Mouse (Mus musculus) R1 (cell line): ENCODE data around the gene Rab5c.

ENCODE experiments used
- DNase-seq: peaks from one replicate; pipeline ENCODE4 v3.0.0-alpha.2; 2018; ENCODE audit warnings: low read depth, low spot score

The Rab5c gene

GRCm38 (mm10) chr11:100702081-100702851 lies 35.7 kb downstream of the Rab5c start:
- peak; percentile 87 for DNase-seq

- DNase-seq, result peak; percentile 79
These were observed 36.7 kb downstream of the Rab5c start for GRCm38 (mm10) chr11:100701301-100701700.

- no peak for DNase-seq
These were observed 37.3 kb downstream of the Rab5c start for GRCm38 (mm10) chr11:100700710-100701109.

- DNase-seq, result no peak
These were observed 40.1 kb downstream of the Rab5c start for GRCm38 (mm10) chr11:100697921-100698320.

GRCm38 (mm10) chr11:100694926-100695325 lies 43.1 kb downstream of the Rab5c start:
- peak; percentile 73 for DNase-seq

GRCm38 (mm10) chr11:100693154-100693553 lies 44.9 kb downstream of the Rab5c start:
- no peak for DNase-seq

- DNase-seq, result peak; percentile 55
These were observed 45.8 kb downstream of the Rab5c start, which contains the start of gene Zfp385c for GRCm38 (mm10) chr11:100692164-100692616. Gene Zfp385c, minus strand, starts transcription at chr11:100692455.

GRCm38 (mm10) chr11:100690389-100690788 lies 47.6 kb downstream of the Rab5c start:
- DNase-seq, result no peak

GRCm38 (mm10) chr11:100688443-100688842 lies 49.6 kb downstream of the Rab5c start:
- no peak for DNase-seq

- DNase-seq, result no peak
These were observed 50.8 kb downstream of the Rab5c start for GRCm38 (mm10) chr11:100687265-100687664.

- no peak for DNase-seq
These were observed 52.6 kb downstream of the Rab5c start for GRCm38 (mm10) chr11:100685371-100685770.

- no peak for DNase-seq
These were observed 53.9 kb downstream of the Rab5c start for GRCm38 (mm10) chr11:100684084-100684483.

GRCm38 (mm10) chr11:100682526-100682925 lies 55.5 kb downstream of the Rab5c start:
- peak; percentile 75 for DNase-seq

GRCm38 (mm10) chr11:100681826-100682225 lies 56.2 kb downstream of the Rab5c start:
- peak; percentile 19 for DNase-seq

- no peak for DNase-seq
These were observed 60.2 kb downstream of the Rab5c start for GRCm38 (mm10) chr11:100677810-100678209.

- DNase-seq, result peak; percentile 51
These were observed 64.8 kb downstream of the Rab5c start for GRCm38 (mm10) chr11:100673169-100673568.

GRCm38 (mm10) chr11:100671956-100672355 lies 66.1 kb downstream of the Rab5c start:
- DNase-seq, result no peak

GRCm38 (mm10) chr11:100671049-100671448 lies 67.0 kb downstream of the Rab5c start:
- no peak for DNase-seq
